Mouse (Mus musculus) liver, postnatal 0 days (tissue): ENCODE measurements at regions not wholly inside any gene's neighbourhood (a gene's known extent, or its start where the extent isn't known, plus 50 kb on each side); places are given as distances from the start of the nearest gene placed in this dataset.
A peak's percentile ranks its signal among the peaks of the same experiment; 100 is the strongest.

Experiments
- ATAC-seq: fragments of 200-750 bp; cut with Nextera tagmentation; 2 replicates; pipeline ENCODE4 v1.8.0; 2017; ENCODE audit warnings: mild to moderate bottlenecking, moderate library complexity
- DNase-seq: peaks from one replicate; pipeline ENCODE4 v3.0.0-alpha.2; 2016
- H3K27ac ChIP-seq: fragments of 300-500 bp; sonication (generic); 2 replicates; pipeline ENCODE4 v1.5.1; 2014; ENCODE audit warnings: antibody characterized with exemption, moderate library complexity, mild to moderate bottlenecking, low read depth
- H3K27me3 ChIP-seq: fragments of 300-500 bp; sonication (generic); 2 replicates; pipeline ENCODE4 v1.6.1; 2014; ENCODE audit warnings: low read length, control low read depth, mixed read lengths; ENCODE audit not compliant: insufficient read depth
- H3K36me3 ChIP-seq: fragments of 300-500 bp; sonication (generic); replicated peaks from 2 replicates; pipeline ENCODE4 v1.6.1; 2014; ENCODE audit warnings: mild to moderate bottlenecking, control low read depth, low read length, moderate library complexity, mixed read lengths; ENCODE audit not compliant: insufficient read depth
- H3K4me1 ChIP-seq: fragments of 300-500 bp; sonication (generic); 2 replicates; pipeline ENCODE4 v1.6.1; 2014; ENCODE audit warnings: antibody characterized with exemption, mild to moderate bottlenecking, control low read depth; ENCODE audit not compliant: insufficient read depth
- H3K4me2 ChIP-seq: fragments of 300-500 bp; sonication (generic); 2 replicates; pipeline ENCODE4 v1.6.1; 2014; ENCODE audit warnings: low read depth, mild to moderate bottlenecking, low read length, moderate library complexity, mixed read lengths
- H3K4me3 ChIP-seq: fragments of 300-500 bp; sonication (generic); 2 replicates; pipeline ENCODE4 v1.5.1; 2014; ENCODE audit warnings: low read depth, low read length
- H3K9ac ChIP-seq: fragments of 300-500 bp; sonication (generic); replicated peaks from 2 replicates; pipeline ENCODE4 v1.6.1; 2014; ENCODE audit warnings: mild to moderate bottlenecking, moderate library complexity
- H3K9me3 ChIP-seq: fragments of 300-500 bp; sonication (generic); 2 replicates; pipeline ENCODE4 v1.6.1; 2016; ENCODE audit warnings: mild to moderate bottlenecking, control low read depth, low read length, mixed read lengths
- CTCF ChIP-seq: sonication (generic); IDR thresholded peaks from 2 replicates; pipeline ENCODE4 v1.5.1; 2016; ENCODE audit warnings: antibody characterized with exemption, low read depth
- EP300 ChIP-seq: IDR thresholded peaks from 2 replicates; pipeline ENCODE4 v1.6.1; 2016; ENCODE audit warnings: antibody characterized with exemption, low read depth, mild to moderate bottlenecking
- WGBS: fragments of 180-500 bp; shearing (Covaris S2); extraction: QIAGEN DNeasy Blood & Tissue Kit; methylation state at CpG from one replicate; pipeline ENCODE4 v1.1.7; 2014; ENCODE audit not compliant: insufficient replicate concordance; 5-methylcytosine and 5-hydroxymethylcytosine counted together

DNA sequence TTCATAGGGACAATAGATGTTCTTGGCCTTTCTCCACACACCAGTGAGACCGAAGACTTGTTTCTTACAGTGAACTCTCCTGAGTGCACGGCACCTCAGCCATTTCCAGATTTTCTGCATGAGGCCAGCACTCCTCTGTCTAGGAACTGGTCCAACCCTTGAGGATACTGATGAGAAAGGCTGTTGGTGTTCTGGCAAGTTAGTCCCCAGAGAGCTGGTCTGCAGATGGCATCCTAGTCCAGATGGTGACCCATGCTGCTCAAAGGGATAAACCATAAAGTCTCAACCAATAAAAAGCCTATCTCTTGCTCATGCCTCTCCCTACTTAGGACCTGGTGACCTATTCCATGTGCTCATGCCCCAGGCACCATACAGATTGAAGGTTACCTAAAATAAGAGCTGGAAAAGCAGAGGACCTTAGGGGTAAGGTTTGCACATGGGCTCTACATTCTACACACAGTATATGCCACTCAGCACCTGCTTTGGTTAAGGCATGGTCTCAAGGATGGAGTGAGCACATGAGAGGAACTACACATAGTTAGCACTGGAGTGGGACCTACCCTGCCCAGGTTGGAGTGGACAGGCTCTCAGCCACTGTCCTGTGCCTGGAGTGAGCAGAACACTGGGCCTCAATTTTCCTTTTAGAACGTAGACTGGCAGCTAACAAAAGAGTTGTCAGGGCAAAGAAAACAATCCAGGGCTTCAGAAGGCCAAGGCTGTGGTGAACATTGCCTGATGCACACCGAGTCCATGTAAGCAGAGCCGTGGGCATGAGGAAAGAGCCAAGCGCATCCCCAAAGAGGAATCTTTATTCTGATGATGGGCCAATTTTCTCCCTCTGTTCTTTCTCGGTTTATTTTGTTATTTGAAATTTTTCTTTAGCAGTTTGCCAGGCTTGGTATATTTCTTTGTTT, 335.9 kb downstream of the Glrx3 start:
- WGBS = 80% methylated on average over 7 of the region's 7 CpGs
- no peak overlapping the region for H3K9ac ChIP-seq
- no peaks in the 10 kb centered on the region for H3K9me3 ChIP-seq
- no peaks in the 10 kb centered on the region for H3K27me3 ChIP-seq
- no peak overlapping the region for H3K4me2 ChIP-seq
- TF ChIP-seq CTCF (no peak), EP300 (no peak)
- no peaks in the 10 kb centered on the region for H3K4me1 ChIP-seq
- H3K36me3 ChIP-seq = no peaks in the 10 kb centered on the region
- H3K4me3 ChIP-seq = no peak overlapping the region
- ATAC-seq = no peak
- H3K27ac ChIP-seq = no peak overlapping the region
- no peak for DNase-seq

DNA sequence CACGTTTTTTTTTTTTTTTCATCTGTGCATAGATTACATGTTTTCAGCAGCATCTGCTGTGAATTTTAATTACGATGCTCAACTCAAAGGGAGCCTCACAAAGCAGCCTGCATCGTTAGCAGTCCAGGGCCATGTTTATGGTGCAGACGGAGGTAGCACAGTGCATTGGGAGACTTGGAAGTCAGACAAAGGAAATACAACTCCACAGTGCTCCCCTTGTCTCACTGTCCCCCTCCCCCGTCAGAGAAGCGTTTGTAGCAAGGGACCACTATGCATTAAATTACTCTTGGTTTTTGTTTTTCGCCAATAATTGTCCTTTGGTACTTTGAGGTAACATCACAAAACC, 336.5 kb downstream of the Glrx3 start:
- DNase-seq = no peak
- Histone ChIP-seq H3K9ac (no peak overlapping the region), H3K4me2 (no peak overlapping the region), H3K4me3 (no peak overlapping the region), H3K27me3 (no peaks in the 10 kb centered on the region), H3K4me1 (no peaks in the 10 kb centered on the region), H3K36me3 (no peaks in the 10 kb centered on the region), H3K9me3 (no peaks in the 10 kb centered on the region), H3K27ac (no peak overlapping the region)
- WGBS = 62% methylated on average over 7 of the region's 7 CpGs
- no peak for ATAC-seq
- no peak for TF ChIP-seq CTCF
- no peak for TF ChIP-seq EP300

DNA sequence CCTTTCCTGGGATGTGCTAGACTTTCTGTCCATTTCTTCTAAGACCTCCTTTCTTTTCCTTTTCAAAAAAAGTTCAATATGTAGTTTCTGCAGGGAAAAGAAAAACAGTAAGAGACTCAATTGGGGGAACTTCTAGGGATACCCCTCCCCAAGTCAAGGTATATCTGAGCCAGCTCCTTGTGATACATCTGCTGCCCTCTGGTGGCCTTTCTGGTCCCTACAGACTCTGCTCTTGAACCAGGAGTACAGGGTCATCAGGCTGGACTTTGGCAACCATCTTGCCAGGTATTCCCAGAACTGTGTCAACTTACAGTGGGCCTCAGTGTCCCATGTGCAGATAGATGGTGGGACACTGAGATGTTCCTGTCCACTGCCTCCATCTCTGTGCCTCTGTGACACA, 346.5 kb downstream of the Glrx3 start:
- Histone ChIP-seq H3K4me1 (no peaks in the 10 kb centered on the region), H3K9me3 (no peaks in the 10 kb centered on the region), H3K9ac (no peak overlapping the region), H3K27me3 (no peaks in the 10 kb centered on the region), H3K4me2 (no peak overlapping the region), H3K4me3 (no peak overlapping the region), H3K27ac (no peak overlapping the region), H3K36me3 (no peaks in the 10 kb centered on the region)
- ATAC-seq (no peak), DNase-seq (peak; percentile 60)
- TF ChIP-seq EP300 = no peak
- peak; percentile 70 for TF ChIP-seq CTCF

DNA sequence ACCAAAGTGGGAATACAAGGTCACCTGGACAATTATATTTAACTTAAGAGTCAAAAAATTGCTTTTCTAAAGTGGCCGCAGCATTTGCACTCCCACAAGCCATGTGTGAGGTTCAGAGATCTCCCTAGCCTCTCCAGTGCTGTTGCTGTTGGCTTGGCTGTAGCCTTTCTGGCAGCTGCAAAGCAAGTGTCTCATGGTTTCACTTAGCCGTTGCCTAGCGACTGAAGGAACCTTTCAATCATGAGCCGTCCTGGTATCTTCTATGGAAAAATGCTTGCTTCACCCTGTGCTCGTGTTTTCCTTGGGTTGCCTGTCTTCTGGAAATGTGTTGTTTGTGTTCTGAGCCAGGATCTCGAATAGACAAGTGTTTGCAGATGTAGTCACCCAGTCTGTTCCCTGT, 367.9 kb downstream of the Glrx3 start:
- Histone ChIP-seq H3K9ac (no peak overlapping the region), H3K36me3 (no peaks in the 10 kb centered on the region), H3K9me3 (no peaks in the 10 kb centered on the region), H3K4me1 (no peaks in the 10 kb centered on the region), H3K27ac (no peak overlapping the region), H3K27me3 (no peaks in the 10 kb centered on the region), H3K4me3 (no peak overlapping the region), H3K4me2 (no peak overlapping the region)
- 59% methylated on average over 6 of the region's 6 CpGs for WGBS
- TF ChIP-seq EP300 (no peak), CTCF (no peak)
- ATAC-seq = no peak
- DNase-seq = no peak

DNA sequence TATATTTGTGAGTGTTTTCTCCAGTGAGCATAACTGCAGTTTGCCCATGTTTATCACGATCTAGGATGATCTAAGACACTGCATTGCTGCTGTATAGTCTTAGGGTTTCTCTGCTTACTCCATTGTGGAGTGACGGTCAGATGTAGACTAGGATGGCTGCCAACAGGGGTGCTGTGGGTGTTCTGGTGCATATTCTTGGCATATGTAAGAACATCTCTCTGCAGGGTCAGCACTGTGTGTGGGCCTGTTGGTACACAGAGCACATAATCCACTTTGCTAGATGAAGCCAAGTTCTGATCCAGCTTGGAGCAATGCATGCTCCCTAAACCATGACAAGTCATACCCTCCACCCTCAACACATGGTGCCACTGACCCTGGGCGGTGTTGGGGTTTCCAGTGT, 375.4 kb downstream of the Glrx3 start:
- TF ChIP-seq EP300 = no peak
- TF ChIP-seq CTCF = no peak
- Histone ChIP-seq H3K4me1 (no peaks in the 10 kb centered on the region), H3K27ac (no peak overlapping the region), H3K36me3 (no peaks in the 10 kb centered on the region), H3K27me3 (no peaks in the 10 kb centered on the region), H3K4me2 (no peak overlapping the region), H3K9ac (no peak overlapping the region), H3K4me3 (no peak overlapping the region), H3K9me3 (0 out of 2 replicates have a peak, but pooled peaks cover 6% of the 10 kb centered on the region)
- ATAC-seq (no peak), DNase-seq (no peak)
- WGBS = 75% methylated on average over 3 of the region's 3 CpGs

DNA sequence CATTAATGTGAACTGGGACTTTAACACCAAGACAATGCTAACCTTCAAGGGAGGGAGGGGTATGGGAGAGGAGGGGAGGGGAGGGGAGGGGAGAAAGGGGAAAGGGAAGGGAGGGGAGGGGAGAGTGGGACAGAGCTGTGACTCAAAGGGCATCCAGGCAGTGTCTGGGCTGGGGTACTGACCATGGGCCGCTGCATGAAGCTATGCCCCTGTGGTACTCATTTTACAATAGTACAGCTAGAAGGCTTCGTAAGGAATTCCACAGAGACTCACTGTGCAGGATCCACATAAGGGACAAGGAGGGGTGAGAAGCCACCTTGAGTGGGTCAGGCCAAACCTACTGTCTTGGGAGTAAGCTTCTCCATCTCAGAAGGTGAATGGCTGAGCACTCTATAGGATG, 403.1 kb downstream of the Glrx3 start:
- Histone ChIP-seq H3K9ac (no peak overlapping the region), H3K4me3 (no peak overlapping the region), H3K9me3 (no peaks in the 10 kb centered on the region), H3K27me3 (no peaks in the 10 kb centered on the region), H3K4me2 (no peak overlapping the region), H3K27ac (no peak overlapping the region), H3K36me3 (no peaks in the 10 kb centered on the region), H3K4me1 (no peaks in the 10 kb centered on the region)
- 57% methylated on average over 2 of the region's 2 CpGs for WGBS
- ATAC-seq (no peak), DNase-seq (no peak)
- TF ChIP-seq CTCF (no peak), EP300 (no peak)

DNA sequence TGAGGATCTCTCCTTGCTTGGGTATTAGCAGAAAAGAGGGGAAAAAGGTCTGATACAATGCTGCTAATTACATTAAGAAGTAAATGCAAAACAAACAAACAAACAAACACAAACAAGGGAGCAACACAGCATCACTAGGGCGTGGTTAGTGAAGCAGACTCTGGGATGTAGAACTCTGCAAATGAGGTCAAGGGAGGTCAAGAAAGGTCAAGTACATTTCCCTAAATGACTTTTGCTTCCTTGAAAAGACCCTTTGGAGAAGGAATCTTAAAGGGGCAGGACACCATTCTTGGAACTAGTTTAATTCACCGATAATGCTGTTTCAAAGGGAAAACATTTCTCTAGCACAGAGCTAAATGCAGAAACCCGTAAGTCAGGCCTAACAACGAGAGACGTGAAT, 403.6 kb downstream of the Glrx3 start:
- no peak for TF ChIP-seq EP300
- TF ChIP-seq CTCF = no peak
- no peak overlapping the region for H3K4me3 ChIP-seq
- no peak for ATAC-seq
- no peaks in the 10 kb centered on the region for H3K36me3 ChIP-seq
- H3K9ac ChIP-seq = no peak overlapping the region
- DNase-seq = no peak
- H3K9me3 ChIP-seq = no peaks in the 10 kb centered on the region
- H3K4me2 ChIP-seq = no peak overlapping the region
- no peak overlapping the region for H3K27ac ChIP-seq
- 70% methylated on average over 5 of the region's 5 CpGs for whole genome bisulfite sequencing
- H3K4me1 ChIP-seq = no peaks in the 10 kb centered on the region
- H3K27me3 ChIP-seq = no peaks in the 10 kb centered on the region
